Mouse (Mus musculus) cortical plate, adult 2 months (tissue): ENCODE measurements around the gene Arhgef26. TPM values are rescaled to one million over a fixed set of nuclear protein-coding genes. Genes with fewer than 3 reads are reported as not detected.

Experiments used
- H3K27ac ChIP-seq: fragments of 200-500 bp; 2 replicates; pipeline ENCODE4 v1.5.1; 2012; ENCODE audit warnings: low read length, control low read depth, inconsistent platforms; ENCODE audit not compliant: insufficient read depth
- H3K4me1 ChIP-seq: fragments of 200-500 bp; 2 replicates; pipeline ENCODE4 v1.6.1; 2011; ENCODE audit warnings: low read length; ENCODE audit not compliant: control insufficient read depth, insufficient read depth
- H3K4me3 ChIP-seq: fragments of 200-500 bp; 2 replicates; pipeline ENCODE4 v1.5.1; 2011; ENCODE audit warnings: mild to moderate bottlenecking, low read length, control low read depth; ENCODE audit not compliant: insufficient read depth
- CTCF ChIP-seq: fragments of 200-500 bp; IDR thresholded peaks from 2 replicates; pipeline ENCODE4 v1.5.1; 2011; ENCODE audit warnings: mild to moderate bottlenecking, control low read depth, low read length; ENCODE audit not compliant: insufficient read depth; ENCODE audit errors: extremely low read depth
- POLR2A ChIP-seq: fragments of 200-500 bp; IDR thresholded peaks from 2 replicates; pipeline ENCODE4 v1.6.1; 2011; ENCODE audit warnings: mild to moderate bottlenecking, low read length, control low read depth; ENCODE audit not compliant: insufficient read depth; ENCODE audit errors: extremely low read depth
- polyA plus RNA-seq: library from polyadenylated mRNA; depleted of rRNA; stranded (reverse); fragments of >200 nt; gene quantifications from 2 replicates; pipeline ENCODE4 v1.2.3, GENCODE M21; 2012

Gene Arhgef26
- polyA plus RNA-seq, 1 experiment: 15.2 TPM

DNA sequence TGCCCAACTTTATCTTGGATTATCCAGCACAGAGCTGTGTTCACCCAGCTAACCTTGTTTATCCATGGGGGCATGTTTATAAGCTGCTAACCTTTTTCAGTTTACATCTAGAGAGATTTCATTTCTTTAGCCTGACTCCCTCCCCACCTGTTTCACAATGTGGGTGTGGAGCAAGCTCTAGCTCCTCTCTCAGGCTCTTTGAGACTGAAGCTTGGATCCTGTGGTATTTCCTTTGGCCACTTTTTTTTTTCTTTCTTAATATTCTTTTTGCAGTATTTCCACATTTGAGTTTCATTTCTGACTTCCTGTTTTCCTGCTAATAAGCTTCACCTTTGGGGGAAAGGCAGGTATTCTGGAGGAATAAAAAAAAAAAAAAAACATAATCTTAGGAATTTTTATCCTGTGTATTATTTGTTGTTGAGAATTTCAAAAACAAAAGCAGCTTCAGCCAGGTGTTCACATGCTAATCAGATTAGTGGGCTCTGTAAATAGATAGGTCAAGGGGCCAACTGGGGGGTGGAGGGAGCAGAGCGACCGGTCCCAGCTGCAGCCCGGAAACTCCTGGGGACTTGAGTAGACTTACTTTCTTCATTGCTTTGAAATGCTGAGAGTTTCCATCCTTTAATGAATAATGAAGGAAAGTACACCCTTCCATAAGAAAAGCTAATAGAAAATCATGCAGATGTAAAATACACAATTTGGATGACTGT lies 3.5 kb downstream of the Arhgef26 start:
- peaks cover 1% of the 10 kb centered on the region; the same call in 1 of the 2 replicates for H3K4me1 ChIP-seq
- peak overlapping the region; percentile 79; the same call in 1 of the 2 replicates for H3K4me3 ChIP-seq
- TF ChIP-seq POLR2A: no peak
- TF ChIP-seq CTCF: no peak
- no peak overlapping the region for H3K27ac ChIP-seq

DNA sequence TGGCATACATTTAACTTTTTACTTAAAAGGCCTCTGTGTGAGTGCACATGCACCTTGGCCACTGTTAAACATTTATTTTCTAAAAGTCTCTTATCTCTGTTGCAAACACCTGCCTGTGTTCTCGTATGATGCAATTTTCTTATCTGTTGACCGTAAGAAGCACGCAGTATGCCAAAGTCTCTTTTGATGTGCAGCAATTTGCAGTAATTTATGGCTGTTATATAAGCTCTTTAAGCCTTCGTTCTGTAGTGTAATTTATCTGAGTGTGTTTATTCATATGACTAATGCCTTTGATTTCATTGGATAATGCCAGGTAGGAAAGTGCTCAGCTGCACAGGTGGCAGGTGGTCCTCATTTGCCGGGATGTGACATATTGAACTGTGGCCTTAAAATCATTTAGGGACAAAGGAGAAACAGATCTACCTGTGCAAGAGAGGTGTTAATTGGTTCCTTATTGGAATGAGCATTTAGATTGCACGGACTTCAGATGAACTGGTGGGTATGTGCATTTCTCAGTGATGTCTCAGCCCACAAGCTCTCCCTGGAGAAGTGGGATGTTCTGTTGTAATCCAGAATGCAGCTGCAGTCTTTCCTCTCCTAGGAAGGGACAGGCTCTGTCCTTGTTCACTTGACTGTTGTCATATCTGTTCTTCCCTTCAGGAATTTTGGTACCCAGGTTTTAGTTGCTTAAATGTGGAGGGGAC lies 10.5 kb downstream of the Arhgef26 start:
- no peak for TF ChIP-seq POLR2A
- no peak for TF ChIP-seq CTCF
- no peak overlapping the region for H3K4me3 ChIP-seq
- no peak overlapping the region for H3K27ac ChIP-seq
- H3K4me1 ChIP-seq: no peaks in the 10 kb centered on the region

DNA sequence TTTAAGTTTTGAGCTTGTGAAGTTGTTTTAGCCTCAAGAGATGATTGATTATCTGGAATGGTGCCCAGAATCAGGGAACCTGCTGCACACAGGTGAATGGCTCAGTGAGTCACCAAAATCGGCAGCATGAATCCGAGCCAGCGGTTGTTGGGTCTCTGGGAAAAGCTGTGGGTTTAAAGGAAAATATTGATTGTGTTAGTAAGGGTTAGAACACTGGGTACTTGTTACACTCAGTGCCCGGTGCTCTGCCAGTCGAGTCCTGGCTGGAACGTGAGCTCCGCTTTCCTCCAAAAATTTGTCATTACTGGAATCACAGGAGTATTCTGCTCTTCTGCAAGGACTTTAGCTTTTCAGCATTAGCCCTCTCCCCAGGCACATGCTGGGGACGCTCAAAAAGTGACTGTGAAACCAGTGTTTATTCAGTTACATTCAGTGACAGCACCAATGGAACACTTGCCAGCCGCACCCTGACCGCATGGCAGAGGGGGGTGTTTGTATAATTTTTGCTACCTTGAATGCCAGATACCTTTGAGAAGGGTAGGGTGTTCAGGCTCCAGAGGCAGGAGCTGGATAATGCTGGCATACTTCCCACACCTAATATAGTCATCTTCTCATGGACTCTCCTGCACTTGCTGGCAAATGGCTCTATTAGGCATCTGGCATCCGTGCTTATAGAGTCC lies 11.2 kb downstream of the Arhgef26 start:
- no peak overlapping the region for H3K4me3 ChIP-seq

DNA sequence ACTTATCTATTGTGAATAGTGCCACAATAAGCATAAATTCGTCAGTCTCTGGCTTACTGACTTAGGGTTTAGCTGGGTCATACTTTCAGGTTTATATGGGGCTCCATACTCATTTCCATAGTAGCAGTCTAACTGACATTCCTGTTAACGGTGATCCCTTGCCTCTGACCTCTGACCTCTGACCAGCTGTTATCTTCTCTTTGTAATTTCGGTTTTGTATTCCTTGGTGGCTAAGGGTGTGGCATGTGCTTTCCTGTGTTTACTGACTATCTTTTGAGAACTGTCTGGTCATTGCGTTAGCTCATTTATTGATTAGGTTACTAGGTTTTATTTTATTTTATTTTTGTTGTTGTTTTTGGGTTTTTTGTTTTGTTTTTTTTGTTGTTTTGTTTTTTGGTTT lies 13.9 kb downstream of the Arhgef26 start:
- no peaks in the 10 kb centered on the region for H3K4me1 ChIP-seq
- H3K27ac ChIP-seq: no peak overlapping the region
- H3K4me3 ChIP-seq: no peak overlapping the region
- TF ChIP-seq POLR2A: no peak
- TF ChIP-seq CTCF: no peak

More for the DNA sequence above, 11.2 kb downstream of the Arhgef26 start:
- no peak for TF ChIP-seq POLR2A
- no peak for TF ChIP-seq CTCF
- Histone ChIP-seq H3K4me1 (no peaks in the 10 kb centered on the region), H3K27ac (no peak overlapping the region)

DNA sequence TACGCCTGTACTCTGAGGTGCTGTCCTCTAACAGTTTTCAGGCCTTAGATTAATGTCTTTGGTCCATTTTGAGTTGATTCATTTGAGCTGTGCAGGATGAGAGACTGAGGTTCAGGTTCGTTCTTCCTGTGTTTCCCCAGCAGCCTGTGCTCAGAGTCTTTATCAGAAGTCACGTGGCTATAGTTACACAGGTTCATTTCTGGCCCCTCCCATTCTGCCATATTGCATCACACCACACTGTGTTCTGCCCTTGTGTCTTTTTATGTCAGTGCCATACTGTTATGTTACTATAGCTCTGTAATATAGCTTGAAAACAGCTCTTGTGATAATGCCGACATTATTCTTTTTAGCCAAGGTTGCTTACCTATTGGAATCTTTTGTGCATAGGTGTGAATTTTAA lies 14.7 kb downstream of the Arhgef26 start:
- Histone ChIP-seq H3K4me3 (no peak overlapping the region), H3K4me1 (no peaks in the 10 kb centered on the region), H3K27ac (no peak overlapping the region)
- TF ChIP-seq CTCF: no peak
- no peak for TF ChIP-seq POLR2A

DNA sequence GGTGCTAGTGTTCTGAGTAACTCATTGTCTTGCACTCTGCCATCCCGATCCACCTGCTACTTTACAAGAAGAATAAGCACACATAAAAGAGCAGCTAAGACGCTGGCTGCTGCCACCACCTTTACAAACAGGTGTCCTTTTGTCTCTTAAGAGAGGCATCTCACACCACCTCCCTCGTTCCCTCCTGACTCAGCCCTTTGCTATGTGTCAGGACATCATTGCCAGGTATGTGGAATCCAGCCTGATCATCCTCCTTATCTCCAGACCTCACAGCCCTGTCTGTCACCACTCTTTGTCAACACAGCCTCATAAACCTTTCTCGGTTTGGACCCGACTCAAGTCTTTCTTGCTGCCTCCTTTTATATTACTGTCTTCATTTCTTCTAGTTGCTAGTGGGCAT lies 29.7 kb downstream of the Arhgef26 start:
- TF ChIP-seq CTCF (no peak), POLR2A (no peak)
- no peak overlapping the region for H3K4me3 ChIP-seq
- H3K27ac ChIP-seq: no peak overlapping the region
- no peaks in the 10 kb centered on the region for H3K4me1 ChIP-seq

DNA sequence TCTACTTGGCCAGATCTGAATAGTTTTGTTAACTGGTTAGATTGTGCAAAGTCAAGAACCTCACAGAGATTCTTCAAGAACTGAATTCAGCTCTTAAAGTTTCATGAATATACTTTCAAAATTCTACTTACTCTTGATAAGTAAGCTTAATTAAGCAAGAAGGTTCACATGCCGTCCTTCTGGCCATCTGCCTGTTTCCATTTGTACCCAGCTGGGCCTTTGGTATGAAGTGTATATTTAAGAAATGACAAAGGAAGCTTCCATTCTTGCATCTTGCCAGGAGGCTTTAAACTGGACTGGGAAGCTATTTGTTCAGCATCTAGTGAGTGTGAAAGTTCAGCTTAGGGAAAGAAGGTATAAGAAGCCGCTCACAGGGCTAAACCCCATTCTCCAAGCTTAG lies 34.7 kb downstream of the Arhgef26 start:
- Histone ChIP-seq H3K27ac (no peak overlapping the region), H3K4me1 (no peaks in the 10 kb centered on the region), H3K4me3 (no peak overlapping the region)
- TF ChIP-seq CTCF: no peak
- no peak for TF ChIP-seq POLR2A

DNA sequence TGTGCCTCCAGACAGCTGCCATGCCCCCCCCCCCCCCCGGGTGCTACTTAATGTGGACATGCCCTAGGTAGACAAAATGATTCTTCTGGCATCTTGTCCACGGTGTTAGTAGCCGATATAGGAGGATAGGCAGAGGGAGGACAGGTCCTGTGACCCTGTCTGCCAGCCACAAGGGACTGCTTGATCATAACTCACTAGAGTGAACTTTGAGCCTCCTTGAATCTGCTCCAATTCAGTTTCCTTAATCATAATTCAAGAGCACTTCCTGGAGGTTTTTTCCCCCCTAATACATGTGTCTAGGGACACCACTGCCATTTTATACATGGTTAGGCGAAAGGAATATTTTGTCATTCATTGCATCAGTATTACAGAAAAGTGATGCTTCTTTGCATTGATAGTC lies 36.2 kb downstream of the Arhgef26 start:
- no peak overlapping the region for H3K4me3 ChIP-seq
- TF ChIP-seq POLR2A (no peak), CTCF (no peak)
- H3K27ac ChIP-seq: no peak overlapping the region
- H3K4me1 ChIP-seq: no peaks in the 10 kb centered on the region

DNA sequence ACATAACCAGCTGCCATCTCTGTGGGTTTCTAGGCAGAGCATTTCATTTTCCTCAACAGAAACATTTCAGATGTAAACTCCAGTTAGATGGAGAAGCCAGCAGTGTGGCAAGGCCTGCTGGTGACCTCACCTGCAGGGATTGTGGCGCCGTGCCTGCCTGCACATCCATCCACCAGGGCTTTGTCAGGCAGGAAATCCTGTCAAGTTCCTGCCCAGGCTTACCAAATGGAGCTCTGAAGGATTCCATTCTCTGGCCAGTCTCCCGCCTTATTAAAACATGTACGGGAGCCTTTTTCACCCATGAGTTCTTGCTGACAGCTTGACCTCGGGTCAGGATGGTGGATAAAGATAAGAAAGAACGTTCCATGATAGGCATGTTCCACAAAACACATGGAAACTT lies 36.7 kb downstream of the Arhgef26 start:
- TF ChIP-seq CTCF: no peak
- no peak for TF ChIP-seq POLR2A
- no peak overlapping the region for H3K27ac ChIP-seq
- no peaks in the 10 kb centered on the region for H3K4me1 ChIP-seq
- H3K4me3 ChIP-seq: no peak overlapping the region
